Mouse (Mus musculus) cerebellum, adult 2 months (tissue): ENCODE measurements around the gene Rrm2.

Experiments
- CTCF ChIP-seq: fragments of 200-500 bp; IDR thresholded peaks from 2 replicates; pipeline ENCODE4 v1.5.1; 2011; ENCODE audit warnings: low read depth, mild to moderate bottlenecking, control low read depth, low read length, moderate library complexity, borderline replicate concordance; ENCODE audit not compliant: insufficient read depth
- POLR2A ChIP-seq: fragments of 200-500 bp; IDR thresholded peaks from 2 replicates; pipeline ENCODE4 v1.6.1; 2011; ENCODE audit warnings: low read length, control low read depth, borderline replicate concordance; ENCODE audit not compliant: insufficient read depth

- TF ChIP-seq CTCF (no peak), POLR2A (no peak)
Observed at GRCm38 (mm10) chr12:24712396-24712795, 4.4 kb downstream of the Rrm2 start.
